Mouse (Mus musculus) lung, postnatal 10 days (tissue): ENCODE measurements around the gene Pdgfc.
A peak's percentile ranks its signal among the peaks of the same experiment; 100 is the strongest.

Experiments used
- DNase-seq: peaks from one replicate; pipeline ENCODE4 v3.0.0; 2021

Pdgfc gene

GRCm38 (mm10) chr3:81160457-81161165 lies 124.4 kb downstream of the Pdgfc start:
- DNase-seq, result no peak

GRCm38 (mm10) chr3:81162129-81162528 lies 125.9 kb downstream of the Pdgfc start:
- no peak for DNase-seq

- no peak for DNase-seq
Observed at GRCm38 (mm10) chr3:81164091-81164490, 127.9 kb downstream of the Pdgfc start.

GRCm38 (mm10) chr3:81170073-81170809 lies 134.0 kb downstream of the Pdgfc start:
- DNase-seq, result no peak

- DNase-seq, result no peak
Observed at GRCm38 (mm10) chr3:81174832-81175231, 138.6 kb downstream of the Pdgfc start.

- no peak for DNase-seq
Observed at GRCm38 (mm10) chr3:81181319-81182013, 145.2 kb downstream of the Pdgfc start.

- DNase-seq, result peak; percentile 2
Observed at GRCm38 (mm10) chr3:81196937-81197336, 160.7 kb downstream of the Pdgfc start.

- no peak for DNase-seq
Observed at GRCm38 (mm10) chr3:81197644-81198043, 161.4 kb downstream of the Pdgfc start.

- DNase-seq, result no peak
Observed at GRCm38 (mm10) chr3:81200647-81201046, 164.4 kb downstream of the Pdgfc start.

- no peak for DNase-seq
Observed at GRCm38 (mm10) chr3:81205201-81205600, 169.0 kb downstream of the Pdgfc start.

- DNase-seq, result no peak
Observed at GRCm38 (mm10) chr3:81208246-81208645, 172.0 kb downstream of the Pdgfc start.

- DNase-seq, result no peak
Observed at GRCm38 (mm10) chr3:81211147-81211546, 174.9 kb downstream of the Pdgfc start.

- no peak for DNase-seq
Observed at GRCm38 (mm10) chr3:81211666-81212065, 175.4 kb downstream of the Pdgfc start.

GRCm38 (mm10) chr3:81215547-81216118 lies 179.4 kb downstream of the Pdgfc start:
- DNase-seq, result peak; percentile 2

- no peak for DNase-seq
Observed at GRCm38 (mm10) chr3:81221682-81222081, 185.5 kb downstream of the Pdgfc start.

GRCm38 (mm10) chr3:81228344-81228743 lies 192.1 kb downstream of the Pdgfc start:
- no peak for DNase-seq

- no peak for DNase-seq
Observed at GRCm38 (mm10) chr3:81242697-81243590, 206.7 kb downstream of the Pdgfc start.

- DNase-seq, result no peak
Observed at GRCm38 (mm10) chr3:81243591-81243990, 207.4 kb downstream of the Pdgfc start.

GRCm38 (mm10) chr3:81262801-81263200 lies 226.6 kb downstream of the Pdgfc start:
- DNase-seq, result no peak
